Mouse (Mus musculus) heart, adult 2 months (tissue): Measurements from ENCODE around the gene Ccnl2.

Source experiments
- CTCF ChIP-seq: fragments of 200-600 bp; IDR thresholded peaks from 2 replicates; pipeline ENCODE4 v1.8.1; 2022; ENCODE audit warnings: antibody characterized with exemption, mild to moderate bottlenecking, moderate library complexity
- POLR2A ChIP-seq: fragments of 200-500 bp; IDR thresholded peaks from 2 replicates; pipeline ENCODE4 v1.6.1; 2011; ENCODE audit warnings: mild to moderate bottlenecking, low read depth, low read length, control low read depth; ENCODE audit not compliant: insufficient read depth

DNA sequence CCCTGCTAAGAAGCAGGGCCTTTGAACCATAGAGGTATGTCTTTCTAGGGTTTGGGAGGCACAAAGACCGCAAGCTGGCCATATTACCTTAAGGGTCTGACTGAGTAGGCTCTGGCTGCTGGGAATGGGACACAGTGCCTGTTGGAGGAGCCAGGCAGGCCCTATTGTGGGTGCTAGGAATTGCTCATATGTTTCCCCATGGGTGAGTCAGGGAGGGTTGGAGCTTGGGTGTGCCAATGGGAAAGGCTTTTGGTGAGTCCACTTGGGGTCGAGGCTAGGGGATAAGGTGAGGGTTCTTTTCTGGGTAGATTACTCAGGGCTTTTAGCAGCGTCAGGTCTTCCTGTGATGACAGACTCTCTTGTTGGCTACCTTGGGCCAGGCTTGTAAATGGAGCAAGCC lies 39.1 kb downstream of the Ccnl2 start:
- TF ChIP-seq CTCF (no peak), POLR2A (no peak)
